Mouse (Mus musculus): ENCODE results near the gene Etv4.

- TF ChIP-seq EP300 (optimal IDR thresholded peaks at IDR 0.05), result no peak
- TF ChIP-seq CTCF (IDR thresholded peaks at IDR 0.05; ENCODE audit: low read depth), result no peak
Measured at GRCm38 (mm10) chr11:101805113-101805704, 20.0 kb upstream of the Etv4 start.
